Mouse (Mus musculus): Measurements from ENCODE around the gene Siglec1.

DNA sequence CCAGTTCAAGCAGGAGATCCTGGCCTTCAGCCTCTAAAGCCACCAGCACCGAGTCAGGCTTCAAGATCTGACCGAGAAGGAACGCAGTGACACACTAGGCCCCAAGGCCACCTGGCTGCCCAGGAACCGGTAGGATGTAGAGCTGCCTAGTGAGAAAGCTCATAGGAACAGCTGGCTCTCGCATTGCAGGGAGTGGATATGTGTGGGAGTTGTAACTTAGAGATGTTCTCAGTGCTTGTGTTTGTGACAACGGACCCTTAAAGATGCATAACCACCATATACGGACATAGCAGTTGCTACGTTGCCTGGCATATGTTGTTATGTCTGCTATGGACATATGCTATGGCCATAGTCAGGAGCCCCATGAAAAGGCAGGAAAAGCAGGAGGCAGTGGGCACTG is 27.9 kb downstream of the Siglec1 start:
- TF ChIP-seq CTCF (conservative IDR thresholded peaks at IDR 0.05; ENCODE audit: low read length) = no peak
- no peak for TF ChIP-seq NANOG (IDR thresholded peaks at IDR 0.05; ENCODE audit: borderline replicate concordance, low read length)
- TF ChIP-seq POU5F1 (IDR thresholded peaks at IDR 0.05; ENCODE audit: borderline replicate concordance, low read length) = no peak

All from E14TG2a.4 (cell line).